Mouse (Mus musculus) limb, embryonic 14.5 days (tissue): ENCODE results near the gene Tcte2. TPM values are rescaled to one million over a fixed set of nuclear protein-coding genes. Genes with fewer than 3 reads are reported as not detected.

Experiments
- ATAC-seq: fragments of 200-750 bp; cut with Nextera tagmentation; 2 replicates; pipeline ENCODE4 v1.8.0; 2017; ENCODE audit warnings: low read depth, moderate number of reproducible peaks, moderate TSS enrichment; ENCODE audit not compliant: low FRiP score
- DNase-seq: peaks from one replicate; pipeline ENCODE4 v3.0.0-alpha.2; 2015; ENCODE audit warnings: low spot score
- H3K27ac ChIP-seq: fragments of 300-500 bp; sonication (generic); replicated peaks from 2 replicates; pipeline ENCODE4 v1.5.1; 2014; ENCODE audit warnings: low read depth, mild to moderate bottlenecking, low read length, moderate library complexity, mixed read lengths
- H3K27me3 ChIP-seq: fragments of 300-500 bp; sonication (generic); 2 replicates; pipeline ENCODE4 v1.6.1; 2014; ENCODE audit warnings: low read length, mixed read lengths; ENCODE audit not compliant: control insufficient read depth, insufficient read depth
- H3K36me3 ChIP-seq: fragments of 300-500 bp; sonication (generic); 2 replicates; pipeline ENCODE4 v1.6.1; 2014; ENCODE audit warnings: mild to moderate bottlenecking, low read length, moderate library complexity, mixed read lengths; ENCODE audit not compliant: control insufficient read depth, insufficient read depth
- H3K4me1 ChIP-seq: fragments of 300-500 bp; sonication (generic); 2 replicates; pipeline ENCODE4 v1.6.1; 2014; ENCODE audit warnings: antibody characterized with exemption, low read length, mixed read lengths; ENCODE audit not compliant: control insufficient read depth, insufficient read depth
- H3K4me2 ChIP-seq: fragments of 300-500 bp; sonication (generic); replicated peaks from 2 replicates; pipeline ENCODE4 v1.6.1; 2014; ENCODE audit warnings: low read depth, mild to moderate bottlenecking, low read length, moderate library complexity; ENCODE audit not compliant: severe bottlenecking
- H3K4me3 ChIP-seq: fragments of 300-500 bp; sonication (generic); replicated peaks from 2 replicates; pipeline ENCODE4 v1.5.1; 2014; ENCODE audit warnings: low read length
- H3K9ac ChIP-seq: fragments of 300-500 bp; sonication (generic); 2 replicates; pipeline ENCODE4 v1.6.1; 2014; ENCODE audit warnings: mild to moderate bottlenecking, low read depth, low read length, moderate library complexity; ENCODE audit not compliant: severe bottlenecking
- H3K9me3 ChIP-seq: fragments of 300-500 bp; sonication (generic); 2 replicates; pipeline ENCODE4 v1.6.1; 2016; ENCODE audit warnings: low read length; ENCODE audit not compliant: control insufficient read depth
- POLR2A ChIP-seq: fragments of 200-500 bp; IDR thresholded peaks from 2 replicates; pipeline ENCODE4 v1.8.0; 2012; ENCODE audit warnings: inconsistent platforms, mild to moderate bottlenecking, moderate library complexity, borderline replicate concordance; ENCODE audit not compliant: insufficient read depth, insufficient read length; ENCODE audit errors: extremely low read depth
- WGBS: fragments of 180-500 bp; shearing (Covaris S2); extraction: QIAGEN DNeasy Blood & Tissue Kit; methylation state at CpG from one replicate; pipeline ENCODE4 v1.1.7; 2014; 5-methylcytosine and 5-hydroxymethylcytosine counted together
- polyA plus RNA-seq, 2 experiments: library from polyadenylated mRNA; depleted of rRNA in 1 of 2; stranded (reverse) in 1 of 2; unstranded in 1 of 2; fragments of >200 nt; fragmentation: Nextera tagmentation in 1 of 2; extraction: Ambion mirVana in 1 of 2; gene quantifications; 2 replicates each; pipeline versions ENCODE4 v1.2.1 to v1.2.3; 2012 to 2014

Tcte2 gene
- polyA plus RNA-seq, 2 experiments, result 4.4 to 5.2 TPM

DNA sequence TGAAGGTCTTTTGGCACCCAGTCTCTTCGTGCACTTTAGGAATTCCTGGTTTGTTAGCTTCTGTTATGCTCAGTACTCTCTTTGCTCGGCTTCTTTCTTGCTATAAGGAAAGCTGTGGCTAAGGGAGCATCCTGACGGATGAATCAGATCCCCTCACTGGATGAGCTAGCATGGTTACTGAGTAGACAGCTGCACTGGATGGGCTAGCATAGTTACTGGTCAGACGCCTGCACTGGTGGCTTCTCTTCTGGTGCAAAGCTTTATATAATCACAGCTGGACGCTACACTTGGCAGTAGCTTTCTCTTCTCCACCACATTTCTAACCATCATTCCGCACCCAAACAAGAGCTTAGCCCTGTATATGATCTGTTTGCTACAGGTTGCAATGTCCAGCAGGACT is 6.7 kb downstream of the Tcte2 start:
- no peak for ATAC-seq
- Histone ChIP-seq H3K4me3 (no peak overlapping the region), H3K36me3 (no peaks in the 10 kb centered on the region), H3K9me3 (no peaks in the 10 kb centered on the region), H3K4me1 (no peaks in the 10 kb centered on the region), H3K4me2 (no peak overlapping the region), H3K27ac (no peak overlapping the region), H3K27me3 (no peaks in the 10 kb centered on the region), H3K9ac (no peak overlapping the region)
- WGBS, result 76% methylated on average over 6 of the region's 6 CpGs
- TF ChIP-seq POLR2A, result no peak
- DNase-seq, result no peak

GRCm38 (mm10) chr17:13753918-13754317 is 7.7 kb downstream of the Tcte2 start:
- WGBS, result 82% methylated on average over 4 of the region's 4 CpGs
- no peaks in the 10 kb centered on the region for H3K4me1 ChIP-seq
- H3K27me3 ChIP-seq, result no peaks in the 10 kb centered on the region
- no peak overlapping the region for H3K27ac ChIP-seq
- no peak overlapping the region for H3K4me3 ChIP-seq
- H3K36me3 ChIP-seq, result no peaks in the 10 kb centered on the region
- no peak for ATAC-seq
- no peak overlapping the region for H3K4me2 ChIP-seq
- no peak for DNase-seq
- no peak overlapping the region for H3K9ac ChIP-seq
- TF ChIP-seq POLR2A, result no peak
- H3K9me3 ChIP-seq, result no peaks in the 10 kb centered on the region

DNA sequence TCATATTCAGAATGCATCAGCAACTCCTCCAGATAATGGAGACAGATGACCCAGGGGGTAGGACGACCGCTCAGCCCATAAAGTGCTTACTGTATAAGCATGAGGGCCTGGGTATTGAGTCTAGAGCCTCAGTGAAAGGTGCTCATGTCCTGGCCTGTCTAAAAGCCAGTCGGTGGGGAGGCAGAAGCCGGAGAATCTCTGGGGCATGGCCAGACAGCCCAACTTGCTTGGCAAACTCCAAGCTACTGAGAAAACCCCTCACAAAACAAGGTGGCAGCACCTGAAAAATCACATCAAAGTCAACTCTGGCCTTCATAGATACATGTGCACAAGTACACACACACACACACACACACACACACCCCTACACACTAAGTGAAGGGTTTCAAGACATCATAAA is 12.6 kb downstream of the Tcte2 start:
- Histone ChIP-seq H3K27me3 (no peaks in the 10 kb centered on the region), H3K36me3 (no peaks in the 10 kb centered on the region), H3K4me1 (peaks cover 13% of the 10 kb centered on the region), H3K4me3 (no peak overlapping the region), H3K4me2 (no peak overlapping the region), H3K27ac (no peak overlapping the region), H3K9me3 (no peaks in the 10 kb centered on the region), H3K9ac (no peak overlapping the region)
- no peak for TF ChIP-seq POLR2A
- no peak for ATAC-seq
- no peak for DNase-seq
- 90% methylated on average over 4 of the region's 4 CpGs for WGBS

GRCm38 (mm10) chr17:13747681-13748080 is 13.9 kb downstream of the Tcte2 start:
- no peaks in the 10 kb centered on the region for H3K36me3 ChIP-seq
- H3K27me3 ChIP-seq, result no peaks in the 10 kb centered on the region
- 86% methylated on average over 9 of the region's 9 CpGs for WGBS
- no peak for TF ChIP-seq POLR2A
- no peaks in the 10 kb centered on the region for H3K9me3 ChIP-seq
- H3K4me1 ChIP-seq, result peaks cover 26% of the 10 kb centered on the region
- ATAC-seq (no peak), DNase-seq (no peak)
- H3K9ac ChIP-seq, result no peak overlapping the region
- no peak overlapping the region for H3K4me2 ChIP-seq
- no peak overlapping the region for H3K27ac ChIP-seq
- no peak overlapping the region for H3K4me3 ChIP-seq

DNA sequence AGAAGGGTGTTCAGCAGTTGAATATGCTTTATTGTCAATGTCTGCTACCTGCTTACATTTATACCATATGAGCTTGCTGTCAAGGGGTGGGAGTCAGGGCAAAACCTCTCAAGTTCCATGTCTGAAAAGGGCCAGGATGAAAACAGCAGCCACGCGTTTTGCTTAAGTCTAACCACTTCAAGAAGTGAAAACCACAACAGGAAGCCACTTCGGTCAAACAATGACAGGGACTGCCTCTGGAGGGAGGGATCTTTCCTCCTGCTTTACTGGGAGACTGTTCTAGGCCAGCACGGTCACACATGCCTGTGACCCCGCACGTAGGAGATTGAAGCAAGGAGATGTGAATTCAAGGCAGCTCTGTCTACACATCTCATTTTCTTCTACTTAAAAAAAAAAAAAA is 15.3 kb downstream of the Tcte2 start:
- ATAC-seq, result no peak
- Histone ChIP-seq H3K9me3 (no peaks in the 10 kb centered on the region), H3K9ac (no peak overlapping the region), H3K36me3 (no peaks in the 10 kb centered on the region), H3K4me2 (no peak overlapping the region), H3K4me3 (no peak overlapping the region), H3K27ac (no peak overlapping the region), H3K27me3 (no peaks in the 10 kb centered on the region), H3K4me1 (peaks cover 30% of the 10 kb centered on the region)
- 77% methylated on average over 6 of the region's 6 CpGs for WGBS
- no peak for DNase-seq
- TF ChIP-seq POLR2A, result no peak

- Histone ChIP-seq H3K27ac (no peak overlapping the region), H3K4me2 (no peak overlapping the region), H3K4me1 (peaks cover 37% of the 10 kb centered on the region), H3K4me3 (no peak overlapping the region), H3K27me3 (no peaks in the 10 kb centered on the region), H3K9me3 (no peaks in the 10 kb centered on the region), H3K36me3 (no peaks in the 10 kb centered on the region), H3K9ac (no peak overlapping the region)
- no peak for DNase-seq
- no peak for ATAC-seq
- no peak for TF ChIP-seq POLR2A
- WGBS, result 44% methylated on average over 2 of the region's 2 CpGs
These were observed 16.3 kb downstream of the Tcte2 start for GRCm38 (mm10) chr17:13745373-13745772.
